Mouse (Mus musculus) left cerebral cortex, postnatal 36 days (tissue): ENCODE measurements at regions not wholly inside any gene's neighbourhood (a gene's known extent, or its start where the extent isn't known, plus 50 kb on each side); places are given as distances from the start of the nearest gene placed in this dataset.

Experiments
- DNase-seq, 2 experiments: peaks; one replicate each; pipeline ENCODE4 v3.0.0; 2021 to 2022; ENCODE audit warnings: low spot score in 2 of 2, mixed read lengths in 1 of 2
- intact Hi-C: fragments of 180-260 bp; cut with DNase I; formaldehyde crosslinking; loops from one replicate; pipeline ENCODE4 v1.15.1; 2025

GRCm38 (mm10) chr1:76920634-76921033, 594.3 kb downstream of the Epha4 start:
- intact Hi-C loops = no loop called here
- no peak for DNase-seq

GRCm38 (mm10) chr1:76927041-76927440, 587.8 kb downstream of the Epha4 start:
- no peak for DNase-seq
- intact Hi-C loops = no loop called here

- intact Hi-C loops = no loop called here
- DNase-seq = no peak
These were observed 586.9 kb downstream of the Epha4 start for GRCm38 (mm10) chr1:76928035-76928434.

GRCm38 (mm10) chr1:76933460-76933859, 581.4 kb downstream of the Epha4 start:
- no peak for DNase-seq
- intact Hi-C loops = no loop called here

- no peak for DNase-seq
These were observed 572.2 kb downstream of the Epha4 start for GRCm38 (mm10) chr1:76942730-76943129.

GRCm38 (mm10) chr1:76944046-76944445, 570.8 kb downstream of the Epha4 start:
- no peak for DNase-seq
- intact Hi-C loops = no loop called here

More at GRCm38 (mm10) chr1:76942730-76943129, 572.2 kb downstream of the Epha4 start:
- intact Hi-C loops = no loop called here

GRCm38 (mm10) chr1:76955031-76955430, 559.9 kb downstream of the Epha4 start:
- intact Hi-C loops = no loop called here
- no peak for DNase-seq

GRCm38 (mm10) chr1:76957411-76957810, 557.5 kb downstream of the Epha4 start:
- no peak for DNase-seq
- intact Hi-C loops = no loop called here

GRCm38 (mm10) chr1:76958706-76959105, 556.2 kb downstream of the Epha4 start:
- intact Hi-C loops = no loop called here
- DNase-seq = no peak

GRCm38 (mm10) chr1:76972454-76972853, 542.4 kb downstream of the Epha4 start:
- no peak for DNase-seq
- intact Hi-C loops = no loop called here

- intact Hi-C loops = no loop called here
- DNase-seq = no peak
These were observed 539.6 kb downstream of the Epha4 start for GRCm38 (mm10) chr1:76975077-76975945.

GRCm38 (mm10) chr1:76980498-76981152, 534.3 kb downstream of the Epha4 start:
- intact Hi-C loops = no loop called here
- DNase-seq = no peak

- intact Hi-C loops = no loop called here
- DNase-seq = no peak
These were observed 521.1 kb downstream of the Epha4 start for GRCm38 (mm10) chr1:76993776-76994175.

GRCm38 (mm10) chr1:77008001-77008400, 506.9 kb downstream of the Epha4 start:
- DNase-seq = no peak
- intact Hi-C loops = no loop called here

- intact Hi-C loops = no loop called here
- DNase-seq = no peak
These were observed 504.2 kb downstream of the Epha4 start for GRCm38 (mm10) chr1:77010608-77011214.

GRCm38 (mm10) chr1:77027656-77028055, 487.2 kb downstream of the Epha4 start:
- intact Hi-C loops = no loop called here
- DNase-seq = peak; percentile 16 to 27

GRCm38 (mm10) chr1:77028216-77028615, 486.7 kb downstream of the Epha4 start:
- peak; percentile 6 to 9 for DNase-seq
- intact Hi-C loops = no loop called here

- intact Hi-C loops = no loop called here
These were observed 485.8 kb downstream of the Epha4 start for GRCm38 (mm10) chr1:77029091-77029490.

GRCm38 (mm10) chr1:77043749-77044564, 470.9 kb downstream of the Epha4 start:
- DNase-seq = no peak
- intact Hi-C loops = no loop called here

More at GRCm38 (mm10) chr1:77029091-77029490, 485.8 kb downstream of the Epha4 start:
- no peak for DNase-seq
